Mouse (Mus musculus) adrenal gland, postnatal 36 days (tissue): Measurements from ENCODE around the gene Cacna1i. TPM values are rescaled to one million over a fixed set of nuclear protein-coding genes. Genes with fewer than 3 reads are reported as not detected.

Experiments used
- DNase-seq, 2 experiments: peaks; one replicate each; pipeline ENCODE4 v3.0.0; 2021; ENCODE audit warnings: mixed read lengths in 1 of 2
- total RNA-seq, 2 experiments: library from RNA; stranded (reverse); gene quantifications; 2 replicates each; pipeline ENCODE4 v1.2.3; 2021

The Cacna1i gene
- total RNA-seq, 2 experiments from 2014 or later, result 0.30 to 0.63 TPM

DNA sequence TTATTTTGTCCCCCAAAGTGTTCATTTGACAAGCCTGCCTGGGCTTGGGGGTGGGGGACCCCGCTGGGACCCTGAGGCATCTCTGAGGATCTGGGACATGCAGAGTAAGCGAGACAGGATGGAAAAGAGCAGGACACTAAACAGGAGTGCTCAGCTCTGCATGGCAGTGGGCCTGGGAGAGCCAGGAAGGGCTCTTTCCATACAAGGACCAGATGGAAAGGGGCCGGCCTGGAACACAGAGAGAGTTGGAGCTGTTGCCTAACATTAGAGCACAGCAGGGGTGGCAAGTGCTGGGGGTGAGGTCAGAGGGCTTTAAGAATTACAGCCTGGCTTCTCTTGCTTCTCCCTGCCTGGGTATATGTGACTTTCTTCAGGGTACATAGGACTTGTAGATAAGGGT, 43.2 kb downstream of the Cacna1i start:
- DNase-seq, result no peak

DNA sequence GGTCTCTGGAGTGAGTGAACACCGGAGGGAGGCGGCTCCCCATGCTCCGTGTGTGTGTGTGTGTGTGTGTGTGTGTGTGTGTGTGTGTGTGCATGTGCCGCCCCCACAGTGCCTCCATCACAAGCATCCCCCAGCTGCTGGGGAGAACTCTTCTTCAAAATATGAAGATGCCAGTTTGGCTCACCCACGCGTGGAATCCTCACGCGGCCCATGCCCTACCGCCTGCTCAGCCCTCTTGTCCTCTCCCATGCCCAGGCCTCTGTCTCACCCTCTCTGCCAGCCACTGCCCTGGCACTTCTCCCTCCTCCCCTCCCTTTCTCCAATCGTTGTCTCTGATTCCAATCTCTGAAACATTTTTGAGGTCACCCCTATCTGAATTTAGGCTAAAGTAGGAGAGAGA, 47.7 kb downstream of the Cacna1i start:
- no peak for DNase-seq

DNA sequence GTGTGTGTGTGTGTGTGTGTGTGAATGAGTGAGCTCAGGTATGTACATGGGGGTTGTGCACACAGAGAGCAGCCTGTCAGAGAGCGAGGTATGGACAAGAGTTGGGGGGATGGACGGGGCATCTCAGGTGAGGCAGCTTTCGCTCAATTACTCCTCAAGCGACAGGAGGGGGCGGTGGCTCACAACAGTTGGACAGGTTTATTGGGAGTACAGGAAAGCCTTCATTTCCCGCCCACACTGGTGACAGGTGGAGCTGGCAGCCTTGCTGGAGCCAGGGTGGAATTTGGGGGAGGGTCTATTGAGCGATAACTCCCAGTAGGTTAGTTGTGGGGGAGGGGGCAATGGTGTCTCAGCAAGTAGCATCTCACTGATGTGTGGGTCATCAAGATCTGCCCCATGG, 48.2 kb downstream of the Cacna1i start:
- no peak for DNase-seq

DNA sequence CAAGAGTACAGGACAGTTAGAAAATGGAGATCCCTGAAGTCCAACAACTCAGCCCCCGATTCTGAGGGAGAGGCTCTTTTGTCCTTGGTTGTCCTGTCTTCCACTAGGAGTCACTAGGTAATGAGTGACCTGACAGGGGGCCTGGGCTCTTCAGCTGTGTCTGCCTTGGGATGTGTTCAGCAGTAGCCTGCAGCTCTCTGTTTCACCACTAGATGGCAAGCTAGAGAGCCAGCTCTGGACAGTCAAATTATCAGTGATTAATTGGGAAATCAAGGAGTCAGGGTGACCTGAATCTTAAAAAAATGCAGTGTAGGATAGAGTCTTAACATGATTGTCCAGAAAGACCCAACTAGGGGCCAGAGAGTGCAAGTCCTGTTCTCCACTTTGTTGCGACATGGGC, 53.3 kb downstream of the Cacna1i start:
- DNase-seq, result peak; percentile 46 to 58

- DNase-seq, result no peak
These were observed 55.4 kb downstream of the Cacna1i start for GRCm38 (mm10) chr15:80342394-80342793.

- peak; percentile 68 to 80 for DNase-seq
These were observed 56.0 kb downstream of the Cacna1i start for GRCm38 (mm10) chr15:80343031-80343430.

DNA sequence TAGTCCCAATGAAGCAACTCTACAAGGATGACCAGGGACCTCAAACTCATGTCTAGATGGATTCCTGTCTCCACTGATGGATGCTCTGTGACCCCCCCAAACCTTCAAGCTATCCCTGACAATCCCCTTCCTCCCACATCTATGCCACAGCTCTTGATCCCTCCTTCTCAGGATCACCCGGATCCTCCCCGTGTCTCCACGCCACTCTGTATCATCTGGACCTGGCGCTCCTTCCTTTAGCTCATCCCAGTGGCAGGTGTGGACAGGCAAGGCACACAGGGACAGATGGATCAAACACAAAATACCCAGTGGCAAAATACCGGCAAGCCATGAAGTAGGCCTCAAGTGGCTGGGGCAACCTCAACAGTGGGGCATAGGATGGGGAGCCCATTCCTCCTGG, 56.7 kb downstream of the Cacna1i start:
- DNase-seq, result no peak

DNA sequence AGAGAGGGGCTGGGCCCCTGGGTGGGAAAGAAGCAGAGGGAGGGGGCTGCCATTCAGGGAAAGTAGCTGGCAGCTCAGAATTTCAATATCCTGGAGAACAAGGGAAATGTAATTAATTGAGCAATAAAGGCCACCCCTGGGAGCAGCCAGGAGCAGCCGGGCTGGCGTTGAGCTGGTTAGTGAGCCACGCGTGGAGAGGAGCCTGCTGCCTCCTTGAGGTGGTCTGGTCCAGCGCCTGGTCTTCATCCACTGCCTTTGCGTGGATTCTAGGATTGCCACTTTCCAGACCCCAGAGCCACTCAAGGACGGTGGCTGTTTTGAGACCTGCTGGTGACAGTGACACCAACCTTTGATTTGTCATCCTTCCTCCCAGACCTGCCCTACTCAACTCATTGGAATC, 59.5 kb downstream of the Cacna1i start:
- no peak for DNase-seq

DNA sequence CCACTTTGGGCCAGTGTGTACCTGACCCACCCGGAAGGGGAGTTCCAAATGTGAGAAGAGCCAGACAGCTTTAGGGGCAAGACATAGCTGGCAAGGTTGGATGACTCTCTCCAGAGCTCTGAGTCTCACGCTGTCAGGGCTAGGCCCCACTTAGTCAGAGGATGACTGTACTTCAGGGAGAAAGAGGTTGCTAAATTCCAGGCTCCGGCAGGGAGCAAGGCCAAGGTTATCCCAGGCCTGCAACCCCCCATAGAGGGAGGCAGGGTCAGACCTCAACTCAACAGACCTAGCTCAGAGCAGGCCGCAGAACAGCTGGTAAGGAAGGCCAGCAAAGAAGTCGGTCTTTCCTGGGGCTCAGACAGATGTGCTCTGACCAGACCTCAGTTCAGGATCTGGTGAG, 63.4 kb downstream of the Cacna1i start:
- DNase-seq, result peak; percentile 67 to 76

- peak; percentile 65 to 72 for DNase-seq
These were observed 71.8 kb downstream of the Cacna1i start for GRCm38 (mm10) chr15:80358798-80359197.

DNA sequence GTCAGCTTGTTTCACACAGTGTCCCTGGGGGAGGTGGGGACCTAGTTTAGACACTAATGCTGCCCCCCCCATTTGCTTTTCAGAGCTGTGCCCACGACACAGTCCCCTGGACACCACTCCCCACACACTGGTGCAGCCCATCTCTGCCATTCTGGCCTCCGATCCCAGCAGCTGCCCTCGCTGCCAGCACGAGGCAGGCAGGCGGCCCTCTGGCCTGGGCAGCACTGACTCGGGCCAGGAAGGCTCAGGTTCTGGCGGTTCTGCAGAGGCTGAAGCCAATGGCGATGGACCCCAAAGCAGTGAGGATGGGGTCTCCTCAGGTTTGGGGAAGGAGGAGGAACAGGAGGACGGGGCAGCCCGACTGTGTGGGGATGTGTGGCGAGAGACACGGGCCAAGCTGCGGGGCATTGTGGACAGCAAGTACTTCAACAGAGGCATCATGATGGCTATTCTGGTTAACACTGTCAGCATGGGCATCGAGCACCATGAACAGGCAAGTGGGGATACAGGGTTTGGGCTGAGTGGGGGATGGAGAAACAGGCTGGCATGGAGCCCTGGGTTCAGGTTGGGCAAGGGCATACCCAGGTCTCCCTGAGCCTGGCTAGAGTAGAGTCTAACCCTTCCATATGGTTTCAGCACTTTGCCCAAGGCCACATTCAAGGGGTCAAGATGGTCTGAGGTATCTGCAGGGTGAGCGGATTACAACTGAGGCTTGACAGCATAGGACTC, 74.9 kb downstream of the Cacna1i start:
- no peak for DNase-seq

GRCm38 (mm10) chr15:80362509-80363172, 75.6 kb downstream of the Cacna1i start:
- DNase-seq, result no peak

GRCm38 (mm10) chr15:80363821-80364715, 77.0 kb downstream of the Cacna1i start:
- DNase-seq, result peak in 1 of 2 experiments; percentile 46

- DNase-seq, result peak; percentile 44
These were observed 79.9 kb downstream of the Cacna1i start for GRCm38 (mm10) chr15:80366899-80367298.

GRCm38 (mm10) chr15:80373219-80373964, 86.4 kb downstream of the Cacna1i start:
- DNase-seq, result no peak

DNA sequence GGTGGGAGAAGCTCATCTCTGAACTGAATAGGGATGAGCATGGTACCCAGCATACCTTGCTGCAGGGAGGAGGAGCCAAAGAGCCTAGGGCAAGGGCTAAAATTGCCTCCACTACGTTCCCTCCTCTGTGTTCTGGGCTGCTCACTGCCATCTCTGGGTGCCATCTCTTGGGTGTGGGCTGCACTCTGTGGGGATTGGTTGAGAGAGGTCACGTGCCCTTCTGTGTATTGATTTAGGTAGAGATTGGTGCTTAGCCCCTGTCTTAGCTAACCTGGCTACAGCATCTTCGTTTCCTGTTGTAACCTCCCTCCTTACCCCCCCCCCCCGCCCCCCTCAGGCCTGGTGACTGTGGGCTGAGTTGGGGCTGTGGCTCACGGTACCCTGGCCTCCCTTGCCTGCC, 87.8 kb downstream of the Cacna1i start:
- DNase-seq, result no peak

DNA sequence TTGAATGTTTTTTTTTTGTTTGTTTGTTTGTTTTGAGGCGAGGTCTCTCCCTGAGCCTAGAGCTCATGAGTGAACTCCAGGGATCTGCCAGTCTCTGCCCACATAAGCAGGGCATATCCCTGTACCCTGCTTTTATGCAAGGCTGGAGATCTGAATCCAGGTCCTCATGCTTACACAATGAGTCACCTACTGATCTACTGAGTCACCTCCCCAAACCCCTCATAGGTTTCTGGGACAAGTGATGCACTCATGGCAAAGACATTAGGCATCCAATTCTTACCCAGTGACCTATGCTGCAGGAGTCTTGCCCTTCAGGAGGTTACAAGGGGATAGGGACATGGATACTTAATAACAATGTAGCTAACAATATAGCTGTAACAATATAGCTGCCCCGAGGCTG, 100.1 kb downstream of the Cacna1i start:
- no peak for DNase-seq

DNA sequence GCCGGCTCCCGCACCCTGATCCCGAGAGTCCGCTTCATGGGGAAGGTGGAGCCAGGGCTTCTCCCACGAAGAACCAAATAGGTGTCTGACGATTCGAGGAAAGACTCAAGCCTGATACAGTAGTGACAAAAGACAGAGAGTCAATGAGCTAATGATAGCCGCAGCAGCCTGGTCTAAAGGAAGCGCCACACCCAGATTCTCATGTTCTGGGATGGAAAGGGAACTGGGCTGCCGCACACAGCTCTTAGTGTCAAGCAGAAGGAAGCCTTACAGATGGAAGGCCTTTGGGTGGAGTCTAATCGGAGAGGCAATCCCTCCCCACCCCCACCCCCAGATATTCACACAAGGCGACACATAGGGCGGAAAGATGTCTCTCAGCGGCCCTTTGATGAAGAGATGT, 104.8 kb downstream of the Cacna1i start:
- DNase-seq, result no peak

DNA sequence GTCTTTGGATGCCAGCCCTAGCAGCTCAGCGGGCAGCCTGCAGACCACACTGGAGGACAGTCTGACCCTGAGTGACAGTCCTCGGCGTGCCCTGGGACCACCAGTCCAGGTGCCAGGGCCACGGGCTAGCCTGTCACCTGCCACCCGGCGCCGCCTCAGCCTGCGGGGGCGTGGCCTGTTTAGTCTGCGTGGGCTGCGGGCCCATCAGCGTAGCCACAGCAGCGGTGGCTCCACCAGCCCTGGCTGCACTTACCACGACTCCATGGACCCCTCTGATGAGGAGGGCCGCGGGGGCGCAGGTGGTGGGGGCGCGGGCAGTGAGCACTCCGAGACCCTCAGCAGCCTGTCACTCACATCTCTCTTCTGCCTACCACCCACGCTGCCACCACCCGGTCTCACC, 108.0 kb downstream of the Cacna1i start:
- DNase-seq, result no peak

- DNase-seq, result no peak
These were observed 112.4 kb downstream of the Cacna1i start for GRCm38 (mm10) chr15:80399451-80399850.

- DNase-seq, result no peak
These were observed 114.4 kb downstream of the Cacna1i start for GRCm38 (mm10) chr15:80401387-80401898.

DNA sequence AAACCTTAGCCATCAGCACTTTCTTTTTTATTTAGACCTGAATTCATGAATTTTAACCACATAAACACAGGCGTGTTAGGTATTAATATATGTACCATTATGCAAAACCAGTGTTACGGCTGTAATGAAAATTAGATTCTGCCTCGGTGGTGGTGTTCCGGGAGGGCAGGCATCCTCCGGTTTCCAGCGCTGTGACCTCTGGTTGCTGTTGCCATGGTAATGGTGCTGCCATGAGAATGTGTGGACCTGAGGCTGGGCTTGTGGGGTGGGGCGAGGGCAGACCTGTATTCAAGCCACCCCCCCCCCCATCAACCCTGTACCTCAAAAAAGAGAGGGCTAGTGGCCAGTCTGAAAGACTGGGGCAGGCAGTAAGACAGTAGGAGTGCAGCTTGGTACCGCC, 114.9 kb downstream of the Cacna1i start:
- DNase-seq, result no peak
